Mouse (Mus musculus) thymus, adult 2 months (tissue): ENCODE measurements around the gene Cdc20.

Experiments used
- CTCF ChIP-seq: fragments of 200-500 bp; IDR thresholded peaks from 2 replicates; pipeline ENCODE4 v1.5.1; 2012; ENCODE audit warnings: mild to moderate bottlenecking, control low read depth, low read length, moderate library complexity, borderline replicate concordance; ENCODE audit not compliant: control insufficient read depth, poor library complexity, insufficient read depth; ENCODE audit errors: extremely low read depth
- POLR2A ChIP-seq: fragments of 200-500 bp; IDR thresholded peaks from 2 replicates; pipeline ENCODE4 v1.6.1; 2012; ENCODE audit warnings: mild to moderate bottlenecking, low read length, control low read depth, moderate library complexity; ENCODE audit not compliant: control insufficient read depth, poor library complexity, insufficient read depth; ENCODE audit errors: extremely low read depth

GRCm38 (mm10) chr4:118413553-118413952 is 23.6 kb downstream of the Cdc20 start:
- TF ChIP-seq CTCF: no peak
- TF ChIP-seq POLR2A: no peak
